Mouse (Mus musculus): ENCODE results near the gene Kctd20.

Kctd20 gene

DNA sequence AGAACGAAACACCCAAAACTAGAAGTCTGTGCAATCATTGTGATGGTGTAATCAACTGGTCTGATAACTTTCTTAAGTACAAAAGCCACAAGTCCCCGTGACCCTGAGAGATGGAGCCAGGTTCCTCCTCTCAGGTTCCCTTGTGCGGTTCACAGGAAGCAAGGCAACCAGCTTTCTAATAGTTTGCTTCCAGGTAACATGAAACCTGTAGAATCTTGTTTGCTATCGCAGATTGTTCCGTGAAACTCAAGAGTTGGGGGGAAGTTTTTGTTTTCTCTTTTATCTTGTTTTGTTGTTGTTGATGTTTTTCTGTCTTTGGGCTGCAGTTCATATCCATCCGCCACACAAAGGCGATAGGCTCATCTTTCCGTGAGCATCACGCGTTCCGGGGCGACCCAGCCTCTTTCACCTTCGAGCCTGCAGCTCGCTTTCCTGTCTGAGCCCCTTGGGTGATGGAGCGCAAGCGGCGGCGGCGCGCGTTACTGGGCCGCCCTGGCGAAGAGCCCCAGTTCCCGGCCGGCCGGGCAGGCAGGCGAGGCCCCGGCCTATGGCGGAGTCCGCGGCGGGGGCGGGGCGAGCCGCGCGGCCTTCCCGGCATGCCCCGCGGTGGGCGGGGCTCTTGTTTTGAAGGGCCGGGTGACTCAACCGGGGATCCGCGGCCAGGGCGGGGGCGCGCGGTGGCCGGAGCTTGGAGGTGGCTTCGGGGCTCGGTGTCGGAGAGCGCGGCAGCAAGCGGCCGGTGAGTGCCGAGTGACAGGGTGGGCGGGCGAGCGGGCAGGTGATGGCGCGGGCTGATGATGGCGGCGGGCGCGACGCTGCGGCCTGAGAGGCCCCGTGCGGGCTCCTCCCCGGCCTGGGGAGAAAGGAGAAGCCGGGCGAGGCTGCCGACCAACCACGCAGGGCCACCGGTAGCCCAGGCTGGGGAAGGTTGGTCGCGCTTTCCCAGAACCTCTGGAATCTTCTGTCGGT lies at the start of gene Kctd20:
Kctd20 (plus strand) TSS at position 120 of the 969 bp plus-strand sequence.
- DNase-seq (ENCODE audit: low read depth) = peak; percentile 94

DNA sequence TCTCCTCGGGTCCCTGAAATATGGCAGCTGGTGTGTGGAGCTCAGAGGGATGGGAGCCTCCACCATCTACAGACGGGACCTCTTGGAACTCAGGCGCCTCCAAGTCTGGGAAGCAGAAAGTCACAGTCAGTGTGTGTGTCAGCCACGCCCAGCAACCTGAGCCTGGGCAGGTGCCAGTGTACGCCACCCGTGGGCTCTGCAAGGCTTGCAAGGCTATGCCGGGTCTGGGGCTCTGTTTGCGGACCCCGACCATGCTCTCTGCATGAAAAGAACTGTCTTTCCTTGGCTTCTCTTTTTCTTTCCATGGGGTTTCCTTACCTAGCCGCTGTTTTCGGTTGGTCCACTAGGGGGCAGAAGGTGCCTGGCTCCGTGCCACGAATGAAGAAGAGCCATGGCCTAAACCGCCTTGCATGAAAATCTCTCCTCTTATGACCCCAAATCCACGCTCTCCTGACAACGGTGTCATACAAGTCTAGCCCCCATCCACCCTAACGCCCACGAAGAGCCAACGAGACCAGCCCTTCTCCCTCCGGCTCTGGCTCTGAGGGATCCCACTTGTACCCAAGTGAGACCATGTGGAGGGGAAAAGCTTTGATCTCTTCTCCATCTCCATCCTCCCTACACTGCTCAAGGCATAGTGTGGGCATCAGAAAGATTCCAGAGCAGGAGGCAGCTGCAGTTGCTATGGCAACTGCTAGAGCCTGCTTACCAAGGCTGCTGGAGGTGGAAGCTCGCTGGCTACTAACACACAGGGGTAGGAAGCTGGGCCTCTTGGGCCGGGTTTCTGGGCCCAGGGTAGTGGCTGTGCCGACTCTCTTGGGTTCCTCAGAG lies 47.0 kb upstream of the Kctd20 start:
- peak; percentile 85 for DNase-seq (ENCODE audit: low read depth)

DNA sequence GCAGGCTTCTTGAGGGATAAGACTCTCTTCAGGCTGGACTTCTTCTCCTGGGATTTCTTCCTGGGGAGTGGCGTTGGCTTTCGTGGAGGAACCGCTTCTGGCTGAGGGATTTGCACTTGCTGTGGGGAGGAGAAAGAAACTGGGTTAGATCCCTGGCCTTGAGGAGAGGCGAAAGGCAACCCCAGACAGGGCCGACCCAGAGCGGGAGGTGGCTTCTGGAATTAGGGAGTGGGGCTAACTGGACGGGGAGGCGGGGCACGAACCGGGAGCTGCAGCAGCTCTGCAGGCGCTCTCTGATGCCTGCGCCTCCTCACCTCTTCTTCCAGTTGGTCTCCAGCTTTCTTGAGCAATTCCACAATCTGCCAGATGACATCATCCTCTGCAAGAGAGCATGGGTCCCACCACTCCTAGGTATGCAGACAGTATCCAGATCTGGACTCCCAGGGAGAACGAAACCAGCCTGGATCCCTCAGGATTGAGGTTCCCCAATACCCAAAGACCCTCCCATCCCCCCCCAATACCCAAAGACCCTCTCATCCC lies 46.3 kb upstream of the Kctd20 start:
- DNase-seq (ENCODE audit: low read depth) = no peak

DNA sequence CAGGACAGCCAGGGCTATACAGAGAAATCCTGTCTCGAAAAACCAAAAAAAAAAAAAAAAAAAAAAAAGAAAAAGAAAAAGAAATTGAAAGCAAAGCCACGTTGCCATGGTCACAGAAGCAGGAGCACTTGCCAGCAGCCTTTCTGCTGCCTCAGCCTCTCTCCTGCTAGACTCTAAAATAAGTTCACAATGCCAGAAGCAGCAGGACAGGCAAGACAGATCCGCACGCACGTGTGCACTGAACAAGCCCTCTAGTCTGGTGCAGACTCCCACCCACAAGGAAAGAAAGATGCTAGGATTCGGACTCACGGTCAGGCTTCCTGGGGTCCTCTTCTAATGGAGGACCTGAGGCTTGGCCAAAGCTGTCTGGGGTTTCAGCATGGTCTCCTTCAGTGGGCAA lies 43.8 kb upstream of the Kctd20 start:
- peak; percentile 61 for DNase-seq (ENCODE audit: low read depth)

DNA sequence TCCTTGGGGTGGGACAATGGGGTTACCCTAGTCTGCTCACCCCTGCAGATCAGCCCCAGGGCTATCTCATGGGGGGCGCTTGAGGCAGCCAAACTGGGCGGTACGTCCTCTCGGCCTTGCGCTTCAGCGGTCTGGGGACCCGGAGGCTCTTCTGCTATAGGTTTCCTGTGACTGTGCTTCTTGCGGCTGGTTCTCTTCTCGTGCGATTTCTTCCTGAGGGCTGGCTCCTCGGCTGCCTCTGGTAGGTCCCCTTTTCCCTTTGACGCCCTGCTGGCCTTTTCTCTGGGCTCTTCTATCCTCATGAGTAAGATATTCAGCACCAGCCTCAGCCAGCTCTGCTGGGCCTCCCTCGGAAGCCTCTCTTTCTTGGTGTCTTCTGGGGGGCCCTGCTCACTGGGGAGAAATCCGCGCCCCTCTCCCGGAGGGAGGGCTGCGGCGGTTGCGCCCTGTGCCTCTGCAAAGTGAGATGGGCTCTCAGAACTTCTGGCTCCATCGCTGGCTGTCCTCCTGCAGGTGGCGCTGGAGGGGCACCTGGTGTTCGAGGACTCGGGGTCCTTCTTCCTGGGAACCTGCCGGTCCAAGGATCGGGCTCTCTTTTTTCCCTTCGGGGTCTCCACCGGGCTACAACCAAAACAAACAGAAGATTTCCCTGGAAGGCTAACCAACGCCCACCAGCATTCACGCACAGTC lies 42.4 kb upstream of the Kctd20 start:
- peak; percentile 71 for DNase-seq (ENCODE audit: low read depth)

DNA sequence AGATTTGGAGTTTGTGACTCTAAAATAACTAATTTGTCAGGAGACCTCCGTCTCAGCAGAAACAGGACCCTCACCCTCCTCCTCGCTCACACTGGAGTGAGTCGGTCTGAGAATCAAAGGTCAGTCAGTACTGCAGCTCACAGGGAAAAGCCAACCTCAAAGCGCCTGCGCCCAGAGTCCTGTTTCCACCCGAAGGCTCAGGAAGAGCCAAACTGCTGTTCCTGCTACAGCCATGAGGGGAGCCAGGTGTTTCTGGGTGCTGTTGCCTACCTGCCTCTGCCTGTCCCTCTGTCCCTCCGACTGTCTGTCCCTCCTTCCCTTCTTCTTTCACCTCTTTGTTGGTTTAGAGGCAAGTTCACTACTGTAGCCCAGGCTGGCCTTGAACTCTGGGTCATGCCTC lies 41.6 kb upstream of the Kctd20 start:
- DNase-seq (ENCODE audit: low read depth) = peak; percentile 43

DNA sequence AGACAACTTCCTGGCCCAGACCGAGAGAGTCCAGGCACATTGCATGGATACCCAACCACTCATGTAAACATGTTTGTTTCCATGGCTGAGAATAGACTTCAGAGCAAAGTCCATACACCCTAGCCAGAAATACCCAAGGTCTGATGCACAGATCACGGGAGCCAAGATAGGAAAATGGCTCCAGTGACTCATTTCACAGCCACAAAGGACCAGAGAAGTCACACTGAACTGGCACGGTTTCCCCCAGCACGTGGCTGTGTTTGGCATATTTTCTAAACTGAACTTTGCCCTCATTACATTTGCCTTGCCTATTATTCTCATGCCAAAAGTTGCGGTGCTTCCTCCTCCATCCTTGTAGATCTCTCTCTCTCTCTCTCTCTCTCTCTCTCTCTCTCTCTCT lies 38.5 kb upstream of the Kctd20 start:
- DNase-seq (ENCODE audit: low read depth) = no peak

DNA sequence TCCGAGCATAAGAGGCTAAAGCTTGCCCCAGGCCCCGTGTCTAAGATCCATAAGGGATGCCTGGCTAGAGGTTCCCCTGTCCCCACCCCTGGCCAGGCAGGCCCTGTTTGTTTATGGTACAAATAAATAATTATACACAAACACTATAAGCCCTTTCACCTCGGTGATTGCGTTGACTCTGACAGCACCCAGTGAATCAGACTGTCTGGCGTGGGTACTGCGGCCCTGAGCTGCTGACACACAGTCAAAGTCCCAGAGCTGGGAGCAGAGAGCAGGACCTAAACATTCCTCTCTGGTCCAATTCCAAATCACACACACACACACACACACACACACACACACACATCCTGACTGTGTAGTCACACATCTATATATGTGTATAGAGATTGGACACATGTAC lies 37.8 kb upstream of the Kctd20 start:
- DNase-seq (ENCODE audit: low read depth) = no peak

DNA sequence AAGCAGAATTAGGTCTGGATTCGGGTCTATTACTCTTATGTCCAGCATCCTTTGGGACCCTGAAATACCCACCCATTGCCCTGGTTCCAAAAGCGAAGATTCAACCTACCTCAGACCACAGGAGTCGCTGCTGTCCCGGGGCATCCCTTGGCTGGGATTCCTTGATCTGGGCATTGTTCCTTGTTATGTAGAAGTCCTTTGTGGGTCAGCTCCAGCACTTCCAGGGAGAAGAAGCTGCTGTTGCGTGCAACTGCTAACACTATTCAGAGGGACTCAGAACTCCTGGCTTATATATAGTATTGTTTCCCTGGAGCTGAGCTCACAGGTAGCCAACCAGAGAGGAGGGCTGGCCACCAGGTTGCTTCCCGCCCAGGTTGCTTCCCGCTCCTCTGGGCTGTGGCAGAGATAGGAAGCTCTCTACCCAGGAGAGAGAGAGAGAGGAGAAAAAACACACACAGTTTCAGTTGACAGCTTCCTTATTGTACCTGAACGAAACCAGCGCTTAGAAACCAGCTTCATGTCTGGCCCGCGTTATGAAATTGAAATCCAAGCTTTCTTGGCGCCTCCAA lies 36.6 kb upstream of the Kctd20 start, which contains the start of gene 4930539E08Rik:
4930539E08Rik (minus strand) TSS at position 265 of the 569 bp plus-strand sequence.
- DNase-seq (ENCODE audit: low read depth) = no peak

DNA sequence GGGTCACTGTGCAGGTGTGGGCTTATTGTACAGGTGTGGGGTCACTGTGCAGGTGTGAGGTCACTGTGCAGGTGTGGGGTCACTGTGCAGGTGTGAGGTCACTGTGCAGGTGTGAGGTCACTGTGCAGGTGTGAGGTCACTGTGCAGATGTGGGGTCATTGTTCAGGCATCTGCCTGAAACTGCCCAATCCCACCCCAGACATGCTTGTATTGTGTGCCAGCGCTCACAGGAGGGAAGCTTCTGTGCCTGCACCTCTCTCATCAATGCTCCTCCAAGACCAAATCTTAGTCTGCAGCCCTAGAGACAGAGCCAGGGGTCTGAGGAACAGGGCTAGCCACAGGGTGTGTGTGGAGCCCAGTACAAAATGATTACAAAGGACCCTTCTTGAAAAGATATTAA lies 35.2 kb upstream of the Kctd20 start:
- DNase-seq (ENCODE audit: low read depth) = no peak

DNA sequence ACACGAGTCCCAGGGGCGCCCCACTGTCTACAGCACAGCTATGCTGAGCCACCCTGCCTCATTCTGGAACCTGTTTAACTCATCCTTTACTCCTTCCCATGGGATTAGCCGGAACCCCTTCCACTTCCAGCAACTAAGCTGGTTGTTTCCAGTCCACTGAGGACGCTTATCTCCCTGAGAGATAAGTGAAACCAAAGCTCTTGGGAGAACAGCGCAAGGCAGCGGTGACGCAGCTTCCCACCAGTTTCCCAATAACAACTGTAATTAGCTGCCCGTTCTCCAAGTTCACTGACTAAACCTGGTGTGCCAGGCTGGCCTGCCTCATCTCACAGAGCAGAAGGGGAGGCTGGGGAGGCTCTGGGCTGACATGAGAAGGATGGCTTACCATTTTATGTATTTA lies 30.7 kb upstream of the Kctd20 start:
- no peak for DNase-seq (ENCODE audit: low read depth)

DNA sequence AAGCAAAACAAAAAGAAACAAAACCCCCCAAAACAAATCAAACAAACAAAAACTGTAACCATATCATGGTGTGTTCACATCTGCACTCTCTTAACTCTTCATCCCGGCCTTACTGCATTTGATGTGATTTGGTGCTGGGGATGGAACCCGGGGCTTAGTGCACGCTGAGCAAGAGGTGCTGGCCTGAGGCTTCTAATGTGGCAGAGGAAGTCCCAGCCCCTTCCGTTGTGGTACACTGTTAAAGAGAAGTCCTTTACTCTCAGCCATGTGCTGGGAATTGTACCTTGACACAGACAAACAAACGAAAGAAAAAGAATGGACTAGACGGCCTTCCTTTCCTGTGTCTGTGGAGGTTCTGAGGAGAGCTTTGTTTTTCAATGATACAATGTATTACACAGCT lies 29.7 kb upstream of the Kctd20 start:
- DNase-seq (ENCODE audit: low read depth) = no peak

DNA sequence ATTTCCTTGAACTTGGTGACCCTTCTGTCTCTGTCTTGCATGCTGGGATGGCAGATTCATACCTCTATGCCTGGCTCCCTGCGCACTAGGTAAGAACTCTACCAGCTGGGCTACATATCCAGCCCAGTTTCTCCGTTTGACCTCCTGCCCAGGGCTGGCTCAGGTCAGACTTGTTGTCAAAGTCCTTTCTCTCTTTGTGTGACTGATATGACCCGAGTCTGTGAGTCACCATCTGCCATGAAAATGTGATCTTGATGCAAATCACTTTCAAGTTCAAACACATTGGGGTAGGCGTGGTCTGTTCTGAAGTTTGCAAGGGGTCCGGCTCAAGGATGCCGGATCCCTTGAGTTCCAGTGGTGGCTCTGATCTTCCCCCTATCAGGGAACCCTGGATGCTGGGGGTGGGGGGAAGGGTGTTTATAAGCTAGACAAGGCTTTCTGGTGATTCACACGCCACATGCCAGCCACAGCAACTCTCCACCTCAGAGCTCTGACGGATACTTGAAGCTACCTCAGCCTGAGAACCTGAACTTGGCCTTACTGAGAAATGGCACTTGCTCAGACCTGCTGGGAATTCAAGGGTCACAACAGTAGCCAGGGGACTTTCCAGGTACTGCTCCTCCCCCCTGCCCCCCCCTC lies 26.7 kb upstream of the Kctd20 start:
- no peak for DNase-seq (ENCODE audit: low read depth)

DNA sequence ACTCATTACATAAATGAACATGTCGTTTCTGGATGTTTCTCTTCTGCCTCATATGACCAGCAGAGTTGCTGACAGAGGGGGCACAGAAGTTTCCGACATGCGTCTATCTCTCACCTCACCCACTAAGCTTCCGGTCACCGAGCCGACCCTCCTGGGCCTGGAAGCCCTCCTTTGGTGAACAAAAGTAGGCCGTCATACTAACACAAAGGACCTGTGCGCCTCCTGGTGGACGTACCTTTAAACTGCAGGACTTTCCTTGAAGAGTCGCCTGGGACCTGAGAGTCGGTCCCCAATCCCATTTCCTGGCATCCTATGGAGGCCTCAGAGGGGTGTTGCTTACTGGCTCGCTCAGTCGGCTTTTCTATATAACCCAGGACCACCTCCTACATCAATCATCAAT lies 25.4 kb upstream of the Kctd20 start:
- peak; percentile 83 for DNase-seq (ENCODE audit: low read depth)

DNA sequence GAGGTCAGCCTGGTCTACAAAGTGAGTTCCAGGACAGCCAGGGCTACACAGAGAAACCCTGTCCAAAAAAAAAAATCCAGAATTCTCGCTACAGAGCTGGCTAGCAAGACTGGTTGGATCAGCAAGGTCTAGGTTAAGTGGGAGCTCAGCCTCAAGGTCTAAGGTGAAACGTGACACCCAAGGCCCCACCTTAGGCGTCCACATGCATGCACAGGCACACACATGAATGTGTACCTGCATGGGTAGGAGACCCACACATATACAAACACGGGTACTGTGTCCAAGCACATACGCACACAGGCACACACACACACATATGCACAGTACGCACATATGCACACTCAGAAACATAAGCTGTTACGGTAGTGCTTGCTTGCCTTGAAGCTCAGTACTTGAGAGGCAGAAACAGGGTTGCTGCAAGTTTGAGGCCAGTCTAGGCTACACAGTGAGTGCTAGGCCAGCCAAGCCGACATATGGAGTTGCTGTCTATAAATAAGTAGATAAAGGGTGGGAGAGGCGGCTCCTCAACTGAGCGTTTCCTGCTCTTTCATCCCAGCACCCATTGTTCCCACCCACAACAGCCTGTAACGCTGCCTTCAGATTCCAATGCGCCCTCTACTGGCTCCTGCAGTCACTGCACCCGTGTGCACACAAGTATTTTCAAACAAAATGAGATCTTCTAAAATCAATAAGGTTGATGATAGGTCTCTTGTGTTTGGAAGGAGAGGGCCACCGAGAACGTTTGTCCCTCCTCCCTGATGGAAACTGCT lies 24.7 kb upstream of the Kctd20 start:
- peak; percentile 84 for DNase-seq (ENCODE audit: low read depth)

DNA sequence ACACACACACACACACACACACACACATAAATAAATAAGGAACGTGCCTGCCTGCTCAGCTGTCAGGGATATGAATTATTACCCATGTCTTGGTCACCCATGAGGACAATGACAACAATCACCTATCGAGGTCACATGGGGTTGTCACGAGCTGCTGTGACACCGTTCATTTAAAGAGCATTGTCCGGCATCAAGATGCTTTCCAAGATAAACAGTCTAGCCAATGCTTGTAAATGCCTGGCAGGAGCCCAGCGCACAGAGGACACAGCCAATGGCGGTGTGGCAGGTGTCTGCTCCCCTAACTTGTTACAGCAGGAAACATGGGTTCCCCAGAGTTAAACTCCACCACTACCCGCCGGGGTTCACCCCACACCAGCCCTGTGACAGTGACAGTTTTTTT lies 23.7 kb upstream of the Kctd20 start:
- no peak for DNase-seq (ENCODE audit: low read depth)

DNA sequence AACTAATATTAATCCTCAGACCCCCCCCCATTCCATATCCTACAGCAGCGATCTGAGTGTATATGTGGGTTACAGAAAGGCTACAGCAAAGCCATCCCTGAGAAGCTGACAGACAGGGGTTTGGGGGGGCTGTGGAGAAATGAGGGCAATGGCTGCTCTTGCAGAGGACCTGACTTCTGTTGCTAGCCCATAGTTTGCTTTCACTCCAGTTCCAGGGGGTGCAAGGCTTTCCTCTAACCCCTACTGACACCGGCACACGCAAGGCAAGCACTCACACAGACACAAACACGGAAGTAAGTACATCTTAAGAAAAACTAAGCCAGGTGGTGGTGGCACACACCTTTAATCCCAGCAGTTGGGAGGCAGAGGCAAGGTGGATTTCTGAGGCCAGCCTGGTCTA lies 22.4 kb upstream of the Kctd20 start:
- DNase-seq (ENCODE audit: low read depth) = no peak

DNA sequence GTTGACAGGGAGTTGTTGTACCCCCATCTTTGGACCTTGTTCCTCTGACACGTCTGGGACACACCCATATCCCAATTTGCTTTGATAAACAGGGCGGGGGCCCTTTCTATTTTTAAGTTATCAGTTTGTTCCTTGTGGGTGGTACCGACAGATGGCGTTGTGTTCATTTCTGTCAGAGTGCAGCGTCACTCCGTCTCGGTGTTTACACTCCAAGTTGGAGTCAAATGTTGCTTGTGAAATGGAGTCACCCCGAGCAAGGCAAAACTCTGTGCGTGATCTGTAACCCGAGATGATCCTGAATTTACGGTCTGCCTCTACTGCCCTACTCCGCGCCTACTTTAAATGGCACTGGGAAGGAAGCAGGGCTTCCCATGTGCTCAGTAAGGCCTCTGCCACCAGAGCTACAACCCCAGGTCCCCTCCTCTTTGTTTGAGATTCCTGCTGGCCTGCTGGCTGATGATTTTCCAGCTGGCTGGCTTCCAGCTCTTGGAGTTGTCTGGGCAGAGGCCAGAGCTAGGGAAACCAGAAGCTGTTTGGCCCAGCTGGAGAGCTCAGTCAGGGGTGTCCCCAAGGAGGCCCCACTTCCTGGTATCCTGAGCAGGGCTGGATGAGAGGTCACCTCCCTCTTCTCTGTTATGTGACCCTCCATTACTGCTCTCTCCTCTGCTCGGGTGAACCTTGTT lies 21.2 kb upstream of the Kctd20 start:
- DNase-seq (ENCODE audit: low read depth) = no peak

DNA sequence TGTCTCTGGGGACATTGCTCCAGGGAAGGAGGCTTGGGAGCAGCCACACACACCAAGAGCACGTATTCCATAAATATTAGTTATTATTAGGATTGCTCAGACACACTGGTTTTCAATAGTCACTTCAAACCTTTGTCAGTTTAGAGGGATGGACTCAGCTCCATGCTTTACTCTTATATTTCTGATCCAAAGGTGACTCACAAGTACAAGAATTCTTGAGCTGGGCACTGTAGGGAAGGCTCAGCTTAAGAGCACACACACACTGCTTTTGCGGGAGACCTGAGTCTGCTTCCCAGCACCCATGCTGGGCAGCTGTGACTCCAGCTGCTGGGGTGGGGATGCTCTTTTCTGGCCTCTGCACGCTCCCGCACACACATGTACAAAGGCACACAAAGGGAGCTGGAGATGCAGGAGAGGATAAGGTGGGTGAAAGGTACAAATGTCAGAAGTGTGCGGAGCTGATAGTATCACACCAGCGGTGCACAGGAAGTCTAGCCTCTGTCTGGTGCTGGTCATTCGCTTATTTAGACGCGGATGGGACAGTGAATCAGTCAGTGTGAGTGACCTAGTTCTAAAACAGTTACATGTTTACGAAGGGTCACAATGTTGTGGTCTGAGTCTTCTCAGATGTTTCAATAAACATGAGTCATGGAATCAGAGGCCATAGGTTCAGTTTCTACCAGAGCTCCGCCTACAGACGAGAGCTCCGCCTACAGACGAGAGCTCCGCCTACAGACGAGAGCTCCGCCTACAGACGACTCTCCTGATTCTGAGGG lies 20.1 kb upstream of the Kctd20 start:
- no peak for DNase-seq (ENCODE audit: low read depth)

All from naive thymus-derived CD4-positive, alpha-beta T cell, adult 2 months (primary cell).